Mouse (Mus musculus): ENCODE measurements at regions not wholly inside any gene's neighbourhood (a gene's known extent, or its start where the extent isn't known, plus 50 kb on each side); places are given as distances from the start of the nearest gene placed in this dataset.

DNA sequence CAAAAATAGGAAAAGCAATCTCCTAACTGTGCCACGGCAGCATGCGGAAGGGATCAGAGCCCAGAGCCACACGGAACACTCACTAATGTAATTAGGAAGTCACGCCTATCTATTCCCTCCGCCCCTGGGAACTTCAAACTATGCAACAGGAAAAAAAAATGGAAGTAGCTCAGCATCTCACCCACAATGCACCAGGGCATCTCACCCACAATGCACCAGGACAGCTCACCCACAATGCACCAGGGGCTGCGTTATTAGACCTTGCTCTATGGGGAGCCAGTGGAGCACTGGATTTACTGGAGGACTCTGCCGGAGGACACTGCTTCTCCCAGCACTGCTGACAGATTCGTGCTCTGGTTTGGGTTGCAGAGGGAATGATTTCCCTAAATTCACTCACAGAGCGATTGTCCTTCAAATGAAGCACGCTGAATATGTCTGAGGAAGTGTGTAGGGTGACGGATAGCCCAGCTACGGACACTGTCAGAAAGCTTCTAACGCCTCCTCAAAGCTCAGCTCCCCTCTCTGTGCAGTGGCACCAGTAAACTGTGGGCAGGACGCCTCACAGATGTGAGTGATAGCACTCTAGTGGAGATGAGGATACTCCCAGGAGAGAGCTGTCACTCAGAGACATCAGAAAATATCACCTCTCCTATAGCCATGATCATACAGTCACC lies 51.8 kb upstream of the Mbnl2 start:
- Histone ChIP-seq H3K9ac (ENCODE audit: low read length) (no peak overlapping the region), H3K9me3 (ENCODE audit: control insufficient read depth, low read length) (peaks cover 2% of the 10 kb centered on the region), H3K4me2 (ENCODE audit: low read depth, low read length) (no peak overlapping the region), H3K4me3 (ENCODE audit: low read length) (no peak overlapping the region), H3K27me3 (ENCODE audit: control insufficient read depth, insufficient read depth, low read depth, low read length) (no peaks in the 10 kb centered on the region), H3K4me1 (replicated peaks; ENCODE audit: control insufficient read depth, insufficient read depth, low read length) (peaks cover 13% of the 10 kb centered on the region), H3K36me3 (ENCODE audit: control insufficient read depth, insufficient read depth, low read length) (no peaks in the 10 kb centered on the region), H3K27ac (ENCODE audit: low read length) (0 out of 2 replicates have a peak overlapping the region, but pooled peaks have one; percentile 3)
- ATAC-seq (ENCODE audit: low read depth) = peak; percentile 44
- WGBS = 57% methylated on average over 14 of the region's 14 CpGs

- Histone ChIP-seq H3K27ac (ENCODE audit: low read length) (0 out of 2 replicates have a peak overlapping the region, but pooled peaks have one; percentile 30), H3K9me3 (ENCODE audit: control insufficient read depth, low read length) (peaks cover 2% of the 10 kb centered on the region), H3K4me1 (replicated peaks; ENCODE audit: control insufficient read depth, insufficient read depth, low read length) (peaks cover 13% of the 10 kb centered on the region), H3K27me3 (ENCODE audit: control insufficient read depth, insufficient read depth, low read depth, low read length) (no peaks in the 10 kb centered on the region), H3K36me3 (ENCODE audit: control insufficient read depth, insufficient read depth, low read length) (no peaks in the 10 kb centered on the region), H3K9ac (ENCODE audit: low read length) (no peak overlapping the region; the same call in 1 of the 2 replicates), H3K4me3 (ENCODE audit: low read length) (no peak overlapping the region), H3K4me2 (ENCODE audit: low read depth, low read length) (no peak overlapping the region)
- ATAC-seq (ENCODE audit: low read depth) = peak; percentile 84
- 37% methylated on average over 6 of the region's 6 CpGs for WGBS
These were observed 51.1 kb upstream of the Mbnl2 start for GRCm38 (mm10) chr14:120224202-120224846.

- 70% methylated on average over 3 of the region's 3 CpGs for WGBS
- no peak for ATAC-seq (ENCODE audit: low read depth)
- H3K9me3 ChIP-seq (ENCODE audit: control insufficient read depth, low read length) = peaks cover 2% of the 10 kb centered on the region
- no peak overlapping the region for H3K27ac ChIP-seq (ENCODE audit: low read length)
- H3K4me1 ChIP-seq (replicated peaks; ENCODE audit: control insufficient read depth, insufficient read depth, low read length) = peaks cover 13% of the 10 kb centered on the region
- H3K4me2 ChIP-seq (ENCODE audit: low read depth, low read length) = no peak overlapping the region
- H3K4me3 ChIP-seq (ENCODE audit: low read length) = no peak overlapping the region
- no peak overlapping the region for H3K9ac ChIP-seq (ENCODE audit: low read length)
- H3K27me3 ChIP-seq (ENCODE audit: control insufficient read depth, insufficient read depth, low read depth, low read length) = no peaks in the 10 kb centered on the region
- H3K36me3 ChIP-seq (ENCODE audit: control insufficient read depth, insufficient read depth, low read length) = no peaks in the 10 kb centered on the region
These were observed 49.8 kb upstream of the Mbnl2 start for GRCm38 (mm10) chr14:120225657-120226056.
